Mouse (Mus musculus) E14TG2a.4 (cell line): ENCODE data around the gene Erv3.
"Not testable (repeated sequence)": the region's sequence is repeated elsewhere in the genome, so short reads cannot be mapped to it uniquely, and the experiment has no call there.

Experiments used
- H3K27me3 ChIP-seq: 2 replicates; pipeline ENCODE4 v1.6.1; 2014; ENCODE audit warnings: low read length, control low read depth; ENCODE audit not compliant: insufficient read depth
- H3K36me3 ChIP-seq: 2 replicates; pipeline ENCODE4 v1.6.1; 2014; ENCODE audit warnings: low read length, control low read depth; ENCODE audit not compliant: insufficient read depth
- H3K4me1 ChIP-seq: replicated peaks from 2 replicates; pipeline ENCODE4 v1.6.1; 2014; ENCODE audit warnings: low read depth, low read length, control low read depth
- H3K4me3 ChIP-seq: replicated peaks from 2 replicates; pipeline ENCODE4 v1.5.1; 2014; ENCODE audit warnings: mild to moderate bottlenecking, low read length
- H3K9me3 ChIP-seq: 2 replicates; pipeline ENCODE4 v1.6.1; 2014; ENCODE audit warnings: low read length, control low read depth
- CTCF ChIP-seq: conservative IDR thresholded peaks from 2 replicates; pipeline ENCODE4 v1.5.1; 2014; ENCODE audit warnings: low read length
- NANOG ChIP-seq: IDR thresholded peaks from 2 replicates; pipeline ENCODE4 v1.6.1; 2014; ENCODE audit warnings: borderline replicate concordance, low read length, mixed read lengths
- POU5F1 ChIP-seq: IDR thresholded peaks from 2 replicates; pipeline ENCODE4 v1.6.1; 2014; ENCODE audit warnings: low read length, borderline replicate concordance

The Erv3 gene

GRCm38 (mm10) chr2:131841321-131841693 lies 18.2 kb downstream of the Erv3 start:
- Histone ChIP-seq H3K27me3 (no peaks in the 10 kb centered on the region), H3K36me3 (no peaks in the 10 kb centered on the region), H3K4me3 (no peak overlapping the region)

GRCm38 (mm10) chr2:131840611-131841320 lies 18.8 kb downstream of the Erv3 start:
- TF ChIP-seq POU5F1: no peak
- TF ChIP-seq NANOG: no peak
- no peak for TF ChIP-seq CTCF

More at GRCm38 (mm10) chr2:131841321-131841693, 18.2 kb downstream of the Erv3 start:
- Histone ChIP-seq H3K4me1 (peaks cover 56% of the 10 kb centered on the region), H3K9me3 (no peaks in the 10 kb centered on the region)
- TF ChIP-seq POU5F1 (no peak), CTCF (no peak), NANOG (no peak)

GRCm38 (mm10) chr2:131834296-131834695 lies 25.3 kb downstream of the Erv3 start:
- H3K36me3 ChIP-seq: peaks cover 8% of the 10 kb centered on the region; the same call in 1 of the 2 replicates
- TF ChIP-seq CTCF: no peak
- TF ChIP-seq NANOG: no peak
- no peak for TF ChIP-seq POU5F1
- H3K27me3 ChIP-seq: no peaks in the 10 kb centered on the region
- peaks cover 34% of the 10 kb centered on the region for H3K9me3 ChIP-seq
- H3K4me1 ChIP-seq: no peaks in the 10 kb centered on the region
- no peak overlapping the region for H3K4me3 ChIP-seq

More at GRCm38 (mm10) chr2:131840611-131841320, 18.8 kb downstream of the Erv3 start:
- H3K36me3 ChIP-seq: no peaks in the 10 kb centered on the region
- peaks cover 51% of the 10 kb centered on the region for H3K4me1 ChIP-seq
- H3K4me3 ChIP-seq: no peak overlapping the region
- H3K9me3 ChIP-seq: no peaks in the 10 kb centered on the region
- H3K27me3 ChIP-seq: no peaks in the 10 kb centered on the region

- TF ChIP-seq POU5F1 (no peak), NANOG (no peak), CTCF (no peak)
- H3K9me3 ChIP-seq: peaks cover 45% of the 10 kb centered on the region
- H3K27me3 ChIP-seq: no peaks in the 10 kb centered on the region
- H3K4me3 ChIP-seq: no peak overlapping the region
- peaks cover 6% of the 10 kb centered on the region; the same call in 1 of the 2 replicates for H3K4me1 ChIP-seq
- peaks cover 8% of the 10 kb centered on the region; the same call in 1 of the 2 replicates for H3K36me3 ChIP-seq
Observed at GRCm38 (mm10) chr2:131831861-131832260, 27.7 kb downstream of the Erv3 start.

GRCm38 (mm10) chr2:131830945-131831344 lies 28.6 kb downstream of the Erv3 start:
- H3K9me3 ChIP-seq: peaks cover 45% of the 10 kb centered on the region
- not testable (repeated sequence) for H3K27me3 ChIP-seq, H3K4me1 ChIP-seq, H3K36me3 ChIP-seq, H3K4me3 ChIP-seq

- H3K36me3 ChIP-seq: peaks cover 8% of the 10 kb centered on the region; the same call in 1 of the 2 replicates
- peak overlapping the region; percentile 58 for H3K4me3 ChIP-seq
- no peak for TF ChIP-seq NANOG
- TF ChIP-seq CTCF: peak; percentile 48
Observed at GRCm38 (mm10) chr2:131827999-131828975, 31.3 kb downstream of the Erv3 start.

GRCm38 (mm10) chr2:131827026-131827687 lies 32.4 kb downstream of the Erv3 start:
- TF ChIP-seq CTCF: no peak
- no peak for TF ChIP-seq POU5F1
- no peak for TF ChIP-seq NANOG

More at GRCm38 (mm10) chr2:131827999-131828975, 31.3 kb downstream of the Erv3 start:
- peaks cover 39% of the 10 kb centered on the region for H3K9me3 ChIP-seq
- peaks cover 6% of the 10 kb centered on the region; the same call in 1 of the 2 replicates for H3K4me1 ChIP-seq
- no peaks in the 10 kb centered on the region for H3K27me3 ChIP-seq

GRCm38 (mm10) chr2:131825498-131825897 lies 34.0 kb downstream of the Erv3 start:
- Histone ChIP-seq H3K27me3 (no peaks in the 10 kb centered on the region), H3K4me3 (no peak overlapping the region), H3K36me3 (peaks cover 8% of the 10 kb centered on the region; the same call in 1 of the 2 replicates), H3K4me1 (peaks cover 11% of the 10 kb centered on the region), H3K9me3 (peaks cover 23% of the 10 kb centered on the region)
- TF ChIP-seq POU5F1 (no peak), NANOG (no peak), CTCF (no peak)

More at GRCm38 (mm10) chr2:131827026-131827687, 32.4 kb downstream of the Erv3 start:
- Histone ChIP-seq H3K4me1 (peaks cover 6% of the 10 kb centered on the region; the same call in 1 of the 2 replicates), H3K27me3 (no peaks in the 10 kb centered on the region), H3K36me3 (peaks cover 8% of the 10 kb centered on the region; the same call in 1 of the 2 replicates), H3K4me3 (no peak overlapping the region), H3K9me3 (peaks cover 39% of the 10 kb centered on the region)
